ENCODE assay signal across 1 mouse cellular context in genomic region chr16:93590915-93591314, GRCm38 (mm10).
TF ChIP-seq lines count a peak whose summit lies in the region.

No protein-coding gene starts in this region.

TF ChIP-seq in ES-E14, 5 proteins besides CTCF, POLR2A, EP300 and RAD21:
- TF ChIP-seq CHD2 (IDR thresholded peaks at IDR 0.05; ENCODE audit: low read depth, low read length) (no peak), ZC3H11A (IDR thresholded peaks at IDR 0.05; ENCODE audit: borderline replicate concordance, low read depth, low read length) (no peak), ZNF384 (IDR thresholded peaks at IDR 0.05; ENCODE audit: low read depth, low read length) (no peak), HCFC1 (IDR thresholded peaks at IDR 0.05; ENCODE audit: borderline replicate concordance, insufficient read depth, low read length) (no peak), MAFK (IDR thresholded peaks at IDR 0.05; ENCODE audit: insufficient read depth, low read depth, low read length) (no peak)
